Mouse (Mus musculus) ES-E14 (cell line): Measurements from ENCODE around the gene Mgmt. TPM values are rescaled to one million over a fixed set of nuclear protein-coding genes. Genes with fewer than 3 reads are reported as not detected.

Experiments used
- DNase-seq: peaks from one replicate; pipeline ENCODE4 v3.0.0-alpha.2; 2013; ENCODE audit warnings: low read depth, low spot score
- H3K27ac ChIP-seq: 2 replicates; pipeline ENCODE4 v1.5.1; 2012; ENCODE audit warnings: low read depth, mild to moderate bottlenecking, low read length, moderate library complexity, mixed read lengths; ENCODE audit not compliant: poor library complexity, insufficient read depth, severe bottlenecking
- H3K36me3 ChIP-seq: 2 replicates; pipeline ENCODE4 v1.6.1; 2012; ENCODE audit warnings: mild to moderate bottlenecking, low read length, moderate library complexity, mixed read lengths; ENCODE audit not compliant: control insufficient read depth, poor library complexity, insufficient read depth, severe bottlenecking
- H3K4me1 ChIP-seq, 2 experiments: fragments of 150-350 bp in 1 of 2; sonication (generic) in 1 of 2; 2 replicates each; pipeline ENCODE4 v1.6.1; 2012; ENCODE audit warnings: low read length in 2 of 2, mild to moderate bottlenecking in 1 of 2, mixed read lengths in 1 of 2; ENCODE audit not compliant: control insufficient read depth in 2 of 2, insufficient read depth in 2 of 2, poor library complexity in 1 of 2
- H3K4me3 ChIP-seq, 2 experiments: fragments of 150-350 bp in 1 of 2; sonication (generic) in 1 of 2; 2 replicates each; pipeline ENCODE4 v1.5.1; 2012; ENCODE audit warnings: low read length in 2 of 2, low read depth in 1 of 2, mild to moderate bottlenecking in 1 of 2, mixed read lengths in 1 of 2; ENCODE audit not compliant: insufficient read depth in 1 of 2, poor library complexity in 1 of 2, severe bottlenecking in 1 of 2
- H3K9ac ChIP-seq: 2 replicates; pipeline ENCODE4 v1.6.1; 2012; ENCODE audit warnings: low read depth, mild to moderate bottlenecking, low read length, mixed read lengths; ENCODE audit not compliant: poor library complexity, insufficient read depth, severe bottlenecking
- H3K9me3 ChIP-seq: fragments of 150-350 bp; sonication (generic); 2 replicates; pipeline ENCODE4 v1.6.1; 2012; ENCODE audit warnings: low read depth, mild to moderate bottlenecking, low read length; ENCODE audit not compliant: control insufficient read depth, insufficient read depth
- CHD2 ChIP-seq: IDR thresholded peaks from 2 replicates; pipeline ENCODE4 v1.6.1; 2014; ENCODE audit warnings: mild to moderate bottlenecking, low read depth, low read length, inconsistent platforms
- HCFC1 ChIP-seq: IDR thresholded peaks from 2 replicates; pipeline ENCODE4 v1.6.1; 2012; ENCODE audit warnings: low read length, inconsistent platforms, borderline replicate concordance; ENCODE audit not compliant: insufficient read depth
- MAFK ChIP-seq: IDR thresholded peaks from 2 replicates; pipeline ENCODE4 v1.6.1; 2014; ENCODE audit warnings: mild to moderate bottlenecking, low read depth, low read length, inconsistent platforms; ENCODE audit not compliant: insufficient read depth
- ZC3H11A ChIP-seq: IDR thresholded peaks from 2 replicates; pipeline ENCODE4 v1.6.1; 2012; ENCODE audit warnings: low read depth, mild to moderate bottlenecking, inconsistent platforms, low read length, borderline replicate concordance
- ZNF384 ChIP-seq: IDR thresholded peaks from 2 replicates; pipeline ENCODE4 v1.6.1; 2012; ENCODE audit warnings: low read depth, low read length, inconsistent platforms
- in situ Hi-C, 2 experiments: fragments of 600-800 bp; cut with MboI; formaldehyde crosslinking; loops; one replicate each; pipeline ENCODE4 v1.15.1; 2025; ENCODE audit warnings: low sequenced_read_pairs in 2 of 2, inconsistent platforms in 1 of 2; ENCODE audit not compliant: unreplicated experiment in 2 of 2
- total RNA-seq: library from RNA; depleted of rRNA; stranded (reverse); fragments of 300-350 nt; gene quantifications from 2 replicates; pipeline ENCODE4 v1.2.3, GENCODE M21; 2012

Mgmt gene
- total RNA-seq, 1 experiment, result 6.4 TPM

- no peak for TF ChIP-seq ZC3H11A
- no peak for TF ChIP-seq HCFC1
- no peak for TF ChIP-seq MAFK
- no peak for TF ChIP-seq CHD2
- no peak for TF ChIP-seq ZNF384
- H3K36me3 ChIP-seq, result no peaks in the 10 kb centered on the region
- no peak overlapping the region for H3K4me3 ChIP-seq
- no peak overlapping the region for H3K9ac ChIP-seq
- H3K27ac ChIP-seq, result no peak overlapping the region
- in situ Hi-C loops, result no loop called here
- no peak for DNase-seq
- H3K9me3 ChIP-seq, result no peaks in the 10 kb centered on the region
- no peaks in the 10 kb centered on the region for H3K4me1 ChIP-seq
Measured at GRCm38 (mm10) chr7:137056126-137056525, 161.7 kb downstream of the Mgmt start.

DNA sequence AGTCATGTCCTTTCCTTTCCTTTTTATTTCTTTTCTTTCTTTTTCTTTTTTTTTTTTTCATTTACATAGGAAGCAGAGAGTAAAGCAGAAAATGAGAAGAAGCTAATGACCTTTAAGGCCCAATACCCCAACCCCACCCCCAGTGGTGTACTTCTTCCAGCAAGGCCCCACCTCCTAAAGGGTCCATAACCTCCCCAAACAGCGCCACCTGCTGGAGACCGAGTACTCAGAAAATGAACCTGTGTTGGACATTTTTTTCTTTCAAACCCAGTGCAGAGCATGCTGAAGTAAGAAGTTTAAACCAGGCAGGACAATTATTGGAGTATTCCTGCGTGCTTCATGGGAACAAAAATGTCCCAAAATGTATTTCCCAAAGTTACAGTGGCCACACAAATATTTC, 166.1 kb downstream of the Mgmt start:
- TF ChIP-seq ZNF384 (0 out of 2 replicates have a peak, but pooled peaks have one; percentile 34), HCFC1 (no peak)
- Histone ChIP-seq H3K36me3 (no peaks in the 10 kb centered on the region), H3K9me3 (no peaks in the 10 kb centered on the region), H3K4me3 (no peak overlapping the region), H3K9ac (no peak overlapping the region), H3K4me1 (no peaks in the 10 kb centered on the region), H3K27ac (no peak overlapping the region)
- DNase-seq, result peak; percentile 53
- in situ Hi-C loops, result no loop called here

DNA sequence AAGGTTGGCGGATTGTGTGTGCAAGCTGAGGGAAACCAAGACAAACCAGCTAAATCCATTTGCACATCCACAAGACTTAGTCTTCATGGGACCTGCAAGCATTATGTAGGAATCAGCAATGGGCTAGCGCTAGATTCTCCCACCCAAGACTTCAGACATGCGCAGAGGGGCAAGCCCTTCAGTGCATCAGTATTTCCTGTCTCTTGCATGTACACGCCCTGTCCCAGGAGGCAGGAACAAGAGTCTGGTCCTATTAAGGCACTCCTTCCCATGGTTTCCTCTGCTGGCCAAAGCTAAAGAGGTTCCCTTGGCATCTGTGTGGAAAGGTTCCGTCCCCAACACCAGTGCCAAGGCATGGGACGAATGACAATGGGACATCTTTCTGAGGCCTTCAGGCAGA, 166.7 kb downstream of the Mgmt start:
- no peak for TF ChIP-seq ZNF384
- TF ChIP-seq HCFC1, result no peak
- no peak for TF ChIP-seq CHD2
- TF ChIP-seq ZC3H11A, result no peak
- TF ChIP-seq MAFK, result no peak
- in situ Hi-C loops, result no loop called here
- DNase-seq, result no peak
- Histone ChIP-seq H3K27ac (no peak overlapping the region), H3K36me3 (no peaks in the 10 kb centered on the region), H3K9ac (no peak overlapping the region), H3K4me3 (no peak overlapping the region), H3K4me1 (no peaks in the 10 kb centered on the region), H3K9me3 (no peaks in the 10 kb centered on the region)

DNA sequence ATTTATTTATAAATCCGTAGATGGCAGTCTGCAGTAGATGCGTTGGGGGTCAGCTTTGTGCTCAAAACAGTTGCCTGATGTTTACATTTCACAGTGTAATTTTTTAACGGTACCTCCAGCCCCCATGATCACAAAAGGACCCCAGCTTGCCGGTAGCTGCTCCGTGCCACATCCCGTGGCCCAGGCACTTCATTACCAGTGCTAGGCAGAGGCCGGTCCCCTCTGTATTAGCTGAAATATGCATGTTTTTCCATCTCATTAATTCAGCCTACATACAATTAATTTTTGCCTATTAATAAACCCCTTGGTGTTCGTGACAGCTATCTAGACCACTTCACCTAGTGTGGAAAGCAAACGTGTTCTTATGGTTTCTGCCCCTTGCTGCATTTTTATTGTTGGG, 169.8 kb downstream of the Mgmt start:
- Histone ChIP-seq H3K4me3 (no peak overlapping the region), H3K4me1 (no peaks in the 10 kb centered on the region), H3K27ac (no peak overlapping the region), H3K36me3 (no peaks in the 10 kb centered on the region), H3K9me3 (no peaks in the 10 kb centered on the region), H3K9ac (no peak overlapping the region)
- no peak for TF ChIP-seq CHD2
- TF ChIP-seq MAFK, result no peak
- no peak for TF ChIP-seq ZNF384
- TF ChIP-seq ZC3H11A, result no peak
- TF ChIP-seq HCFC1, result no peak
- DNase-seq, result no peak
- in situ Hi-C loops, result no loop called here

GRCm38 (mm10) chr7:137065408-137065807, 171.0 kb downstream of the Mgmt start:
- Histone ChIP-seq H3K36me3 (no peaks in the 10 kb centered on the region), H3K4me1 (no peaks in the 10 kb centered on the region), H3K27ac (no peak overlapping the region), H3K9me3 (no peaks in the 10 kb centered on the region), H3K4me3 (no peak overlapping the region), H3K9ac (no peak overlapping the region)
- in situ Hi-C loops, result no loop called here
- TF ChIP-seq ZC3H11A (no peak), ZNF384 (no peak), CHD2 (no peak), HCFC1 (no peak), MAFK (no peak)
- no peak for DNase-seq
